Mouse (Mus musculus) spleen, adult 12 weeks (tissue): ENCODE measurements at regions not wholly inside any gene's neighbourhood (a gene's known extent, or its start where the extent isn't known, plus 50 kb on each side); places are given as distances from the start of the nearest gene placed in this dataset.

Source experiments
- DNase-seq: peaks from one replicate; pipeline ENCODE4 v3.0.0; 2022; ENCODE audit warnings: low spot score

DNA sequence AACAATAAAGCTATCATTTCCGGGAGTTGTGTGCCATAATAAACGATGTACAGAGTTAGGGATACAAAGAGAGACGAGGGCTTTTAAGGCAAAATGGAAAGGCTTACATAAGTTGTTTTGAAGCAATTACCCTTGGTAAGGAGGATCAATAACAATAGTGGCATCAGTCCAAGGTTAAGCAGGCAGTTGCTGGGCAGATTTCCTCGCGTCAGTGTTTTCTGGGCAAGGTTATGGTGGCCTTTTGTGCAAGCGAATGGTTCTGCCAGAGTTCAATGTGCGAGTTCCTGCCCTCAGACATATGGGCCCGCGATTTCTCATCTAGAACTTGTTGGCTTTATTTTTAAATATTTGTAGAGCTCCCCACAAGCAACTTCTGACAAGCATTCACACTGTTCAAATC is 597.7 kb downstream of the Gm19410 start:
- DNase-seq: no peak

DNA sequence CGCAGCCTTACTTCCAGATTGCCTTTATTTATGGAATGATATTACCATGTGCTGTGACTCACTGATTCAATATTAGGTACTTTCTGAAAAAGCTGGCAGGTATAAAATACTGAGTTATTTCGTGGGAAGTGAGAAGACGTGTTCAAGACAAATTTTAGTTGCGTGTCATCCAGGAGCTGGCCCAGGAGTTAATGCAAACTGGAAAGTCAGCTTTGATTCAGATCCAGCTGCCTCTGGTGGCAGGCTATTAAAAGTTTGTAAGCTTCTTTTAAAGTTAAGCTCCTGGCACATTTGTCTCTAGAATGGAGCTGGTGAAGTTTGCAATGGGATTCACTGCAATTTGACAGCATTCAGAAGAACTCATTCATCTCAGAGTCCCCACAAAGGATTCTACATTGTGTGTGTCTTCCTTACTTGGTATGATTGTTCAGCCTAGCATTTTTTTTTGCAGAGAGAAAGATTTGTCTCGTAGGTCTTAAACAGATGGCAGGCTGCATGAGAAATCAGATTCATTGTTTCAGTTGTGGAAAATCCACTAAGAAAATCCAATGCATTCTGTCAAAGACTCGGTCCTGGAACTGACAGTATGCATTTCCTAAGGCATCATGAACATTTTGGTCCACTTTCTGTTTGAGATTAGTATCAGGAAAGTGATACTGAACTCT is 599.1 kb downstream of the Gm19410 start:
- no peak for DNase-seq

DNA sequence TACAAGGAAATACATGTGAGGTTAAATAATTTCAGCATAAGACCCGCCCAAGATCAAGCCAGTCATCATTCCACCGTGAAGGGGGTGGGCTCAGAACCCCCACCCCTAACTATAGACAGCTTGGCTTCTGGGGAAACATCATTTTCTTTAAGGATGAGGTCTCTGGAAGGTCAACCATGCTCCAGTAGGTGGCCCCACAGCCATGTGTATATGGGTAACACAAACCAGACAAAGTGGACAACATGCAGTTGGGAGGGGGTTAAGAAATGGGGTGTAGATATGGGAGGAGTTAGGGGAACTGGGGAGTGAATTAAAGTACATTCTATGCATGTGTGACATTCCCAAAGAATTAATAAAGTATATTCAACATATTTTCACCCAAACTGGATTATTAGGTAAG is 600.4 kb downstream of the Gm19410 start:
- no peak for DNase-seq

DNA sequence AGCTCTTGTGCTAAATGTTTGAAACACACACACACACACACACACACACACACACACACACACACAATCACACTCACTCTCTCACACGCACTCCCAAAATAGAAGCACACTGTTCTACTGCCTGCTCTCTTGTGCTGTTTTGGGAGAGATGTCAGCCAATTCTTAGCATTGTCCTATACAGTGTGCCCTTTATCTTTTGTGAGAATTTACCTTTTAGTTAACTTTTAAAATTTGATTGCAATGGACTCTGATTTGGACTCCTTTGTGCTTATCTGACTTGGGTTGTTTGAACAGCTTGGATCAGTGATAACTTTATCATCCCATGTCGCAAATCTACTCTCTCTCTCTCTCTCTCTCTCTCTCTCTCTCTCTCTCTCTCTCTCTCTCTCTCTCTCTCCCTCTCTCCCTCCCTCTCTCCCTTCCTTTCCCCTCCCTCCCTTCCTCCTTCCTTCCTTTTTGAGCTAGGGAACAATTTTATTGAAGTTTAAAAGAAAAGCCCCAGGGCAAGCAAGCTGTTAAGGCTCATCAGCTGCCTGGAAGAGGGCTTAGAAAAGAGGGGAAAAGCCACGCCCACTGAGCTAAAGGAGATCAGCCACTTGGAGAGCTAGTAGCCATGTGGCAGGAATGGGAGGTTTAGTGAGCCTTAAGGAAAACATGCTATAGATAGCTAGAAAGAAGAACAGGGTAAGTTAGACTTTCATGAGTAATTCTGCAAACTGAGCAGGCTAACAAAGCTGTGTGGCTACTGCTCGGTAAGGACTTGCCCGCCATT is 611.2 kb downstream of the Gm19410 start:
- DNase-seq: no peak

DNA sequence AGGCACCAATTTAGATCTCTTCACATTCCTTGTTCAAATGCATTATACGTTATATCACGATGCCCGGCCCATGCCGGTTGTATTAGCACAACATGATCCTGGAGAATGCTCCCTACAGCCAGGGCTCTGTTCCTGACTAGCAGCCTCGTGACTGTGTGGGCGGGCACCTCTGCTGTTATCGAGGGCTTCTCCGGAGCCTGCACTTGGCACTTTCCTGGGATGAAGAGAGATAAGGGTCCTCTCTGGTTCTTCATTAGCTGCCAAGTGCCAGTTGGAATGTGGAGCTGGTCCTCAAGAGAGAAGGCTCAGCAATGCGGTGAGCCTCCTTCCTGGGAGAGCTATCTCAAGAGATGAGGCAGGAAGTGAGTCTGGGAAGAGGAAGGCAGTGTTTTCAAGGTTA is 598.9 kb upstream of the AI429214 start:
- no peak for DNase-seq

DNA sequence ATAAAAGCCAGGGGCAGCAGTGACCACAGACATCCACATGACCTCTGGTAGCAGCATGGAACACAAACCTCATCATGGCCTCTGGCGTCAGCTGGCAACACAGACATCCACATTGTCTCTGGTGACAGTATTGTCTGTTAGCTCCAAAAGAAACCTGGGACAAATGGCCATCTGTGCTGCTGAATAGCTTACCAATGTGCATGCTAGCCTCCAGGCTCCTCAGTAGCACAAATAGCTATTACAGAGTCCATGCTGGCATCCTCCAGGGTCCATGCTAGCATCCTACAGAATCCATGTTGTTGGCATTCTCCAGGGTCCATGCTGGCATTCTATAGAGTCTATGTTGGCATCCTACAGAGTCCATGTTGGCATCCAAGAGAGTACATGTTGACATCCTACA is 596.9 kb upstream of the AI429214 start:
- DNase-seq: no peak

DNA sequence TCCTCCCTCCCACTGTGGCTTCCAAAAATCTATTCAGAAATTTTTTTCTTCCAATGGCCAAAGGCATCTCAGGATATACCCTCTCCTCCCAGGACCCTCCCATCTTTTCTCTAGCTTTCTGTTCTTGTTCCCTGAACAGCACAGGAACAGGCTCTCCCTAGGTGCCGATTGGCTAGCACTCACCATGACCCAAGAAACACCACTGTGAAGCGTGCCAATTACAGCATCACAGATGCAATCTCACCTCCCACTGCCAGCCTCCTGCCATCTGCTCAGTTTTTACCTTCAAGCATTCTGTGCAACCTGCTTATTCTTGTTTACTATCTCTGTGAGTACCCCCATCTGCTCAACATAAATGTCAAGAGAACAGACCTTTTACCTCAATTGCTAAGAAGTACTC is 586.7 kb upstream of the AI429214 start:
- DNase-seq: no peak
